Mouse (Mus musculus) neural tube, embryonic 13.5 days (tissue): ENCODE measurements around the gene Gm21149. TPM values are rescaled to one million over a fixed set of nuclear protein-coding genes. Genes with fewer than 3 reads are reported as not detected.

Source experiments
- polyA plus RNA-seq: library from polyadenylated mRNA; unstranded; fragments of >200 nt; fragmentation: Nextera tagmentation; extraction: Ambion mirVana; gene quantifications from 2 replicates; pipeline ENCODE4 v1.2.1, GENCODE M21; 2015

The Gm21149 gene
- polyA plus RNA-seq, 1 experiment from 2014 or later = not detected

Other genes with a start within 250 kb of the Gm21149 start
- not detected in 2 replicates for gene Gm21190, start 52.7 kb upstream of the Gm21149 start, polyA plus RNA-seq
- not detected in 2 replicates for gene Gm21083, start 100.8 kb upstream of the Gm21149 start, polyA plus RNA-seq
- gene Speer4d, start 142.5 kb upstream of the Gm21149 start, polyA plus RNA-seq = not detected in 2 replicates
- not detected in 2 replicates for gene 4930572O03Rik, start 180.5 kb upstream of the Gm21149 start, polyA plus RNA-seq
- gene Speer4c, start 237.7 kb upstream of the Gm21149 start, polyA plus RNA-seq = not detected in 2 replicates